Mouse (Mus musculus) right cerebral cortex, adult 2 months (tissue): Measurements from ENCODE around the gene Dicer1.
"Not testable (repeated sequence)": the region's sequence is repeated elsewhere in the genome, so short reads cannot be mapped to it uniquely, and the experiment has no call there.

Experiments
- DNase-seq, 2 experiments: peaks; one replicate each; pipeline ENCODE4 v3.0.0; 2021 to 2022; ENCODE audit warnings: low spot score in 2 of 2

Gene Dicer1

GRCm38 (mm10) chr12:104740841-104741787 lies 10.6 kb downstream of the Dicer1 start:
- no peak for DNase-seq

- DNase-seq: no peak
Measured at GRCm38 (mm10) chr12:104738931-104739330, 12.8 kb downstream of the Dicer1 start.

- no peak for DNase-seq
Measured at GRCm38 (mm10) chr12:104738446-104738845, 13.3 kb downstream of the Dicer1 start.

- DNase-seq: peak; percentile 67 to 71
Measured at GRCm38 (mm10) chr12:104737666-104738065, 14.1 kb downstream of the Dicer1 start.

- no peak for DNase-seq
Measured at GRCm38 (mm10) chr12:104735993-104736395, 15.8 kb downstream of the Dicer1 start.

GRCm38 (mm10) chr12:104733165-104733564 lies 18.6 kb downstream of the Dicer1 start:
- DNase-seq: no peak

DNA sequence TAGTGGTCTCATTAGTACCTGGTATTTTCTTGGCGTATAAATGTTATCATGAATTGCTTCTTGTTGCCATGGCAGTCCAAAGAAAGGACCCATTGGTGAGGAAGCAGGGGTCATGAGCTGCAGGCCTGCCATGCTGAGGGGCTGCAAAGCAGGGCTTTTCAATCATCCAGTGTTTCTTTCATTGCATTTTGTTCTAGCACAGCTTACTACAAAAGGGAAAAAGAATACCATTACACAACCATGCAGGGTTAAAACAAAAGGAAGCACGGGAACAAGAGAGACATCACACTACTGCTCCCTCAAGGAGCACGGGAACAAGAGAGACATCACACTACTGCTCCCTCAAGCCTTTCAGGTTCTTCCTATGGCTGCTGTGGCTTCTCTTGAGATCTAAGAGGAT lies 20.0 kb downstream of the Dicer1 start:
- no peak for DNase-seq

- not testable (repeated sequence) for DNase-seq
Measured at GRCm38 (mm10) chr12:104726436-104726835, 25.3 kb downstream of the Dicer1 start.

GRCm38 (mm10) chr12:104722056-104722455 lies 29.7 kb downstream of the Dicer1 start:
- DNase-seq: no peak

DNA sequence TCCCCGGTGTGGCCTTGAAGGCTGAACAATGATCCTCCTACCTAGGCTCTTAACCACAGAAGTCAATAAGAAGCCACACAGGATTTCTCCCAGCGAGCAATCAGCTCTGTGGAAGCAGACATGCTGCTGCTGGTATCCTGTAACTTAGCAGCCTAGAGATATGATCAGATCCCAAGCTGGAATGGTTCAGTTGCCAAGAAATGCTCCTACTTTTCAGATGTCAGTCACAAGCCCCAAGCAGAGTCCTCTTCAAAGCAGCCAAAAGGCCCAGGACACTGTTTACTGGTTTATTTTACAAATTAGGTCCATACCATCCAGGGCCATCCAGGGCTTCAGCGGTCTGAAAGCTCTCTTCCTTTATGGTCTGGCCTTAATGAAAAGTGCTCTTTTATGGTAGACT lies 30.7 kb downstream of the Dicer1 start:
- no peak for DNase-seq

DNA sequence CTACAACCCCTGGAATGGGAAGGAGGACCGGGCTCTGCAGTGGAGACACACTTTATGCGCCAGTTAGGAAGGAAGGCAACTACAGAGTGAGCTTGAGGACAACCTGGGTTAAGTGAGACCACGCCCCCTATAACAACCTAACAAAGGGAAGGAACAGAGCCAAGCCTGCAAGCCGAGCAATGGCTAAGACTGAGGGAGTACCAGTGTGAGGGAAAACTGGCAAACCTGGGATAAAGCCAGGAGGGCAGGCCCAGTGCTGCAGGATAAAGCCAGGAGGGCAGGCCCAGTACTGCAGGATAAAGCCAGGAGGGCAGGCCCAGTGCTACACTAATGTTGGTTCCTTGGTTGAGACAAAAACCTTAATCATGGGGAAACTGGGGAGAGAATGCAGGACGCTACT lies 32.8 kb downstream of the Dicer1 start:
- no peak for DNase-seq

DNA sequence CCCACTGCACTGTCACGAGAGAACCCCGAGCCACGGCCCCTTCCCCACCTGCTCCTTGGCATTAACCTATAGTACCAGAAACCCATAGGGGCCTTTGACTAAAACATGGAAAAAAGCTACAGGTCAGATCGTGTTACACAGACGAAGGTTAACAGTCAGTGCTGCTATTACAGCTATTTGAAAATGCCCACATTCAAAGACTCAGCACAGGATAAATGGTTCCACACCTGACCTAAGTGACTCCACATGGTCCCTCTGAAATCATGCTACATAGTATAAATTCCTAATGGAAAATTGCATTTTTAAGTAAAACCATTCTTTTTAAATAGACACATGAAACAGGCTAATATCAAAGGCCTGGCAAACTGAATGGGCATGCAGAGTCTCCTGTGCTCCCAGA lies 35.3 kb downstream of the Dicer1 start:
- no peak for DNase-seq

- DNase-seq: no peak
Measured at GRCm38 (mm10) chr12:104715453-104715852, 36.3 kb downstream of the Dicer1 start.

DNA sequence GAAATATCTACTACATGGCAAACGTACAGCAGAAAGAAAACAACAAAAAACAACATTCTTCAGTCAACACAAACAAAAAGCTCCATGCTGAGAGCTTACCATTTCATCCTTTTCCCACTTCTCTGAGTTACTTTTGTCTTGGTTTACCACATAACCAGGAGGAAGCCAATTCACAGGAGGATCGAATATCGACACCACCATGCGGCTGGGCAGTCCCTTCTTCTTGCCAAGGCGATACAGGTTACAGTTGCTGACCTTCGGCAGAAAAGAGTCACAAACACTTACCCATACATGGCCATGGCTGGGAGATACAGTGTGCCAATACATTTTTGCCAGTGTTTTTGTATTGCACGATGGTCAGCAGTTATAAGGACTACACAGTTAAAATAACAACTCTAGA lies 51.5 kb downstream of the Dicer1 start:
- no peak for DNase-seq

DNA sequence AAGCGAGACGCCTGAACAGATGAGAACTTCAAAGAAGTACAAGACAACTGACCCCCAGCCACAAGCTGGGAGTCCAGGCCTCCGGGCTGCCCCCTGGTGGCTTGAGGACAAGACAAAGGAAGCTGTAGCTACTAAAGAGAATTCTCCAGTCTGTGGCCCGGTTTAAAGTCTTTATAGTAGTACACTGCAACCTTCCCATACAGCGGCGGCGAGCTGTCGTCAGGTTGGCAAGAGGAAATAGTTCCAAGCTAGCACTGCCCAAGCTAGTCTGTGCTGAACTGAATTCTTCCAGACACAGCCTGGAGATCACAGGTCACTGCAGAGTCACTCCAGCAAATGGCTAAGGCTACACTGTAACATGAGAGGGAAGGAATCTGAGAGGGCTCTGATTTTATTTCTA lies 52.0 kb downstream of the Dicer1 start:
- peak; percentile 53 to 59 for DNase-seq

- no peak for DNase-seq
Measured at GRCm38 (mm10) chr12:104695514-104695913, 56.2 kb downstream of the Dicer1 start.

DNA sequence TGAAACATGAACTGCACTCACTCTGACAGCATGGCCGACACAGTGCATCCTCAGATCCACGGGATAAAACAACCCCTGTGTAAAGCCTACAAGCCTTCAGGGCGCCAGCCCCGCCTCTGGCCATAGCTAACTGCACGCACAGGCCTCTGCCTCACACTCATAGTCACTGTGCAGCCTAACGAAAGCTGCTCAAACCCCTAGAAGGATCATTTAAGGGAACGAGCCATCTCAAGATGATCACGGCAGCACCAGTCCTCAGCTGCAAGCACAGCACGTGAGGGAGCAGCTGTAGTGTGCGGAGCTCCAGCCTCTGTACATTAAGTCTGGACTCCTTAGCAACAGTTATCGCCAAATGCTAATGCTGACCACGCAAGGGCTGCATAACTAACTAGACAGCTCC lies 58.9 kb downstream of the Dicer1 start:
- DNase-seq: no peak

GRCm38 (mm10) chr12:104690412-104690811 lies 61.3 kb downstream of the Dicer1 start:
- no peak for DNase-seq

- DNase-seq: no peak
Measured at GRCm38 (mm10) chr12:104688870-104689269, 62.9 kb downstream of the Dicer1 start.

DNA sequence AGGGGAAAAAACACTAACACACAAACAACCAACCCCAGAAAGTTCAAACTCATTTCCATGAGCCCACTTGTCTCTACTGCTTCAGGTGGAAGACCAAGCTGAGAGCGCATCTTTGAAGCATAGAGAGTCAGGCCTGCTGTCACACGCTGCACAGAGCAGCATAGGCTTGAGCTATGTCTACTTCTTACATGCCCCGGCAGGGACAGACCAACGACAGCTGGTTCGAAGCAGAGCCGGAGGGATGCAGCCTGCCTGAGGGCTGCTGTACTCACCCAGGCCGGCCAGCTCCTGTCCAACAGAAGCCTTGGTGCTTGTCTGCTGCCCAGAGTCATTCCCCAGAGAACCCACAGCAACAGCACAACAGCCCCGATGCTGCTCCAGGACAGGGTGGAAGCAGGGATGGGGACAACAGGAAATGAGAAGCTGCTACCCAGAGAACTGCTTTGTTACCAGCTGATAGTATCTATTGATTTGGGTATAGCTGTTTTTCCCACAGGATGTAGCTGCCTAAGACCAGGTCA lies 67.3 kb downstream of the Dicer1 start:
- DNase-seq: no peak

- DNase-seq: no peak
Measured at GRCm38 (mm10) chr12:104679819-104680132, 72.0 kb downstream of the Dicer1 start.

DNA sequence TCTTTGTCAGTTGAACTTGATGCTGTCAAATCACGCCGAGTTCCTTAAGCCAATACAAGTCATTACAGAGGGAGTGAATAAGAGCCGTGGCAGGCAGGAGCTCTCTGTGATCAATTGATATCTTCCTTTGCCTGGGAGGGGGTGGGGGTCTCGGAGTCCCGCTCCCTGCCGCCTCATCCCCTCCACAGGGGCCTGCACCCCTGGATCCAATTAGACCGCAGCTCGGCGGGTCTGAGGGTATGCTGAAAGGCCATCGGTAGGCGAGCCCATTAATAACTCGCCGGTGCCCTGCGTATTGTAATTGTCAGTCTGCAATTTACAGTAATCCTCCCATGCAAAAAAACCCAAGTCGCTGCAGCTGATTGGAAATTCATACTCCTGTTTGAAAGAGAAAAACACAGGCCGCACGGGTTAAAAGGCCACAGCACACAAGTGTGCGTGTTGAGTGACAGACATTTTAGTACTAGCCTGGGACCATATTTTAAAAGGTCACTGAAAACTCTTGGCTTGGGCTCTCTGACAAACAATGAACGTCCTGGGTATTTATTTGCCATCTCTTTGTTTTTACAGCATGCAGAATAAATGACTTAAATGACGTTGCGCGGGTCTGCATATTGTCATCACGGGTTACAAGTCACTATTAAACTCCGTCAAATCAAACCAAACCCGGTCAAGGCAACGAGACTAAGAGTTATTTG lies 72.5 kb downstream of the Dicer1 start:
- DNase-seq: no peak

- no peak for DNase-seq
Measured at GRCm38 (mm10) chr12:104678462-104678861, 73.3 kb downstream of the Dicer1 start.
